Mouse (Mus musculus) limb, embryonic 14.5 days (tissue): ENCODE results near the gene Htra2. TPM values are rescaled to one million over a fixed set of nuclear protein-coding genes. Genes with fewer than 3 reads are reported as not detected.

ENCODE experiments used
- ATAC-seq: fragments of 200-750 bp; cut with Nextera tagmentation; 2 replicates; pipeline ENCODE4 v1.8.0; 2017; ENCODE audit warnings: low read depth, moderate number of reproducible peaks, moderate TSS enrichment; ENCODE audit not compliant: low FRiP score
- DNase-seq: peaks from one replicate; pipeline ENCODE4 v3.0.0-alpha.2; 2015; ENCODE audit warnings: low spot score
- H3K27ac ChIP-seq: fragments of 300-500 bp; sonication (generic); replicated peaks from 2 replicates; pipeline ENCODE4 v1.5.1; 2014; ENCODE audit warnings: low read depth, mild to moderate bottlenecking, low read length, moderate library complexity, mixed read lengths
- H3K27me3 ChIP-seq: fragments of 300-500 bp; sonication (generic); 2 replicates; pipeline ENCODE4 v1.6.1; 2014; ENCODE audit warnings: low read length, mixed read lengths; ENCODE audit not compliant: control insufficient read depth, insufficient read depth
- H3K36me3 ChIP-seq: fragments of 300-500 bp; sonication (generic); 2 replicates; pipeline ENCODE4 v1.6.1; 2014; ENCODE audit warnings: mild to moderate bottlenecking, low read length, moderate library complexity, mixed read lengths; ENCODE audit not compliant: control insufficient read depth, insufficient read depth
- H3K4me1 ChIP-seq: fragments of 300-500 bp; sonication (generic); 2 replicates; pipeline ENCODE4 v1.6.1; 2014; ENCODE audit warnings: antibody characterized with exemption, low read length, mixed read lengths; ENCODE audit not compliant: control insufficient read depth, insufficient read depth
- H3K4me2 ChIP-seq: fragments of 300-500 bp; sonication (generic); replicated peaks from 2 replicates; pipeline ENCODE4 v1.6.1; 2014; ENCODE audit warnings: low read depth, mild to moderate bottlenecking, low read length, moderate library complexity; ENCODE audit not compliant: severe bottlenecking
- H3K4me3 ChIP-seq: fragments of 300-500 bp; sonication (generic); replicated peaks from 2 replicates; pipeline ENCODE4 v1.5.1; 2014; ENCODE audit warnings: low read length
- H3K9ac ChIP-seq: fragments of 300-500 bp; sonication (generic); 2 replicates; pipeline ENCODE4 v1.6.1; 2014; ENCODE audit warnings: mild to moderate bottlenecking, low read depth, low read length, moderate library complexity; ENCODE audit not compliant: severe bottlenecking
- H3K9me3 ChIP-seq: fragments of 300-500 bp; sonication (generic); 2 replicates; pipeline ENCODE4 v1.6.1; 2016; ENCODE audit warnings: low read length; ENCODE audit not compliant: control insufficient read depth
- POLR2A ChIP-seq: fragments of 200-500 bp; IDR thresholded peaks from 2 replicates; pipeline ENCODE4 v1.8.0; 2012; ENCODE audit warnings: inconsistent platforms, mild to moderate bottlenecking, moderate library complexity, borderline replicate concordance; ENCODE audit not compliant: insufficient read depth, insufficient read length; ENCODE audit errors: extremely low read depth
- WGBS: fragments of 180-500 bp; shearing (Covaris S2); extraction: QIAGEN DNeasy Blood & Tissue Kit; methylation state at CpG from one replicate; pipeline ENCODE4 v1.1.7; 2014; 5-methylcytosine and 5-hydroxymethylcytosine counted together
- polyA plus RNA-seq, 2 experiments: library from polyadenylated mRNA; depleted of rRNA in 1 of 2; stranded (reverse) in 1 of 2; unstranded in 1 of 2; fragments of >200 nt; fragmentation: Nextera tagmentation in 1 of 2; extraction: Ambion mirVana in 1 of 2; gene quantifications; 2 replicates each; pipeline versions ENCODE4 v1.2.1 to v1.2.3; 2012 to 2014

Gene Htra2
- polyA plus RNA-seq, 2 experiments, result 48.4 to 99.8 TPM

GRCm38 (mm10) chr6:83044742-83045141 is 10.3 kb downstream of the Htra2 start:
- WGBS, result 80% methylated on average over 9 of the region's 9 CpGs
- H3K4me1 ChIP-seq, result no peaks in the 10 kb centered on the region
- ATAC-seq (no peak), DNase-seq (no peak)
- H3K9me3 ChIP-seq, result no peaks in the 10 kb centered on the region
- H3K27ac ChIP-seq, result no peak overlapping the region
- H3K9ac ChIP-seq, result no peak overlapping the region
- H3K27me3 ChIP-seq, result no peaks in the 10 kb centered on the region
- H3K4me2 ChIP-seq, result no peak overlapping the region
- no peak for TF ChIP-seq POLR2A
- H3K36me3 ChIP-seq, result 0 out of 2 replicates have a peak, but pooled peaks cover 4% of the 10 kb centered on the region
- no peak overlapping the region for H3K4me3 ChIP-seq

GRCm38 (mm10) chr6:83043993-83044392 is 11.1 kb downstream of the Htra2 start:
- ATAC-seq (no peak), DNase-seq (no peak)
- WGBS, result 86% methylated on average over 5 of the region's 5 CpGs
- Histone ChIP-seq H3K4me2 (no peak overlapping the region), H3K27ac (no peak overlapping the region), H3K36me3 (0 out of 2 replicates have a peak, but pooled peaks cover 4% of the 10 kb centered on the region), H3K27me3 (no peaks in the 10 kb centered on the region), H3K9me3 (no peaks in the 10 kb centered on the region), H3K9ac (no peak overlapping the region), H3K4me1 (no peaks in the 10 kb centered on the region), H3K4me3 (no peak overlapping the region)
- no peak for TF ChIP-seq POLR2A

GRCm38 (mm10) chr6:83043561-83043960 is 11.5 kb downstream of the Htra2 start:
- no peak for TF ChIP-seq POLR2A
- no peak for DNase-seq
- Histone ChIP-seq H3K27me3 (no peaks in the 10 kb centered on the region), H3K4me1 (peaks cover 2% of the 10 kb centered on the region; the same call in 1 of the 2 replicates), H3K4me3 (no peak overlapping the region), H3K9ac (no peak overlapping the region), H3K4me2 (no peak overlapping the region), H3K27ac (no peak overlapping the region), H3K36me3 (0 out of 2 replicates have a peak, but pooled peaks cover 4% of the 10 kb centered on the region), H3K9me3 (no peaks in the 10 kb centered on the region)
- WGBS, result 65% methylated on average over 6 of the region's 6 CpGs
- no peak for ATAC-seq

- no peaks in the 10 kb centered on the region for H3K27me3 ChIP-seq
- DNase-seq (no peak), ATAC-seq (no peak)
- peaks cover 8% of the 10 kb centered on the region for H3K4me1 ChIP-seq
- H3K4me3 ChIP-seq, result no peak overlapping the region
- no peaks in the 10 kb centered on the region for H3K9me3 ChIP-seq
- WGBS, result 76% methylated on average over 5 of the region's 5 CpGs
- H3K27ac ChIP-seq, result no peak overlapping the region
- H3K4me2 ChIP-seq, result no peak overlapping the region
- H3K9ac ChIP-seq, result no peak overlapping the region
- TF ChIP-seq POLR2A, result no peak
- H3K36me3 ChIP-seq, result peaks cover 4% of the 10 kb centered on the region; the same call in 1 of the 2 replicates
Observed at GRCm38 (mm10) chr6:83040601-83041000, 14.5 kb downstream of the Htra2 start.

- peaks cover 4% of the 10 kb centered on the region; the same call in 1 of the 2 replicates for H3K36me3 ChIP-seq
- peak overlapping the region; percentile 35 for H3K4me2 ChIP-seq
- no peak overlapping the region for H3K27ac ChIP-seq
- 0 out of 2 replicates have a peak overlapping the region, but pooled peaks have one; percentile 6 for H3K4me3 ChIP-seq
- 0 out of 2 replicates have a peak overlapping the region, but pooled peaks have one; percentile 25 for H3K9ac ChIP-seq
- 10% methylated on average over 24 of the region's 24 CpGs for WGBS
- no peaks in the 10 kb centered on the region for H3K27me3 ChIP-seq
- peaks cover 19% of the 10 kb centered on the region for H3K4me1 ChIP-seq
- ATAC-seq (peak; percentile 50), DNase-seq (peak; percentile 54)
- TF ChIP-seq POLR2A, result no peak
- H3K9me3 ChIP-seq, result no peaks in the 10 kb centered on the region
Observed at GRCm38 (mm10) chr6:83038496-83039012, 16.5 kb downstream of the Htra2 start.

- Histone ChIP-seq H3K4me3 (no peak overlapping the region), H3K36me3 (peaks cover 4% of the 10 kb centered on the region; the same call in 1 of the 2 replicates), H3K27ac (no peak overlapping the region), H3K27me3 (no peaks in the 10 kb centered on the region), H3K9me3 (no peaks in the 10 kb centered on the region), H3K4me1 (peaks cover 24% of the 10 kb centered on the region), H3K9ac (no peak overlapping the region), H3K4me2 (no peak overlapping the region)
- WGBS, result 76% methylated on average over 8 of the region's 8 CpGs
- DNase-seq (no peak), ATAC-seq (no peak)
- no peak for TF ChIP-seq POLR2A
Observed at GRCm38 (mm10) chr6:83037188-83037587, 17.9 kb downstream of the Htra2 start.
